Mouse (Mus musculus) midbrain, postnatal 0 days (tissue): Measurements from ENCODE around the gene Maml2. TPM values are rescaled to one million over a fixed set of nuclear protein-coding genes. Genes with fewer than 3 reads are reported as not detected.

Experiments used
- ATAC-seq: fragments of 200-750 bp; cut with Nextera tagmentation; 2 replicates; pipeline ENCODE4 v1.8.0; 2017; ENCODE audit warnings: moderate number of reproducible peaks, mild to moderate bottlenecking, moderate TSS enrichment, moderate library complexity; ENCODE audit not compliant: low FRiP score
- DNase-seq: peaks from one replicate; pipeline ENCODE4 v3.0.0-alpha.2; 2015; ENCODE audit warnings: low spot score
- H3K27ac ChIP-seq: fragments of 300-500 bp; sonication (generic); 2 replicates; pipeline ENCODE4 v1.5.1; 2014; ENCODE audit warnings: low read depth, mild to moderate bottlenecking, low read length, mixed read lengths
- H3K27me3 ChIP-seq: fragments of 300-500 bp; sonication (generic); 2 replicates; pipeline ENCODE4 v1.6.1; 2014; ENCODE audit warnings: low read length, control low read depth, mixed read lengths; ENCODE audit not compliant: insufficient read depth
- H3K36me3 ChIP-seq: fragments of 300-500 bp; sonication (generic); 2 replicates; pipeline ENCODE4 v1.6.1; 2014; ENCODE audit warnings: low read length, control low read depth, mixed read lengths; ENCODE audit not compliant: insufficient read depth
- H3K4me1 ChIP-seq: fragments of 300-500 bp; sonication (generic); 2 replicates; pipeline ENCODE4 v1.6.1; 2014; ENCODE audit warnings: mild to moderate bottlenecking, control low read depth, antibody characterized with exemption, low read length, mixed read lengths; ENCODE audit not compliant: insufficient read depth
- H3K4me2 ChIP-seq: fragments of 300-500 bp; sonication (generic); 2 replicates; pipeline ENCODE4 v1.6.1; 2014; ENCODE audit warnings: low read depth, mild to moderate bottlenecking, low read length, mixed read lengths; ENCODE audit not compliant: poor library complexity, severe bottlenecking
- H3K4me3 ChIP-seq: fragments of 300-500 bp; sonication (generic); 2 replicates; pipeline ENCODE4 v1.5.1; 2014; ENCODE audit warnings: low read depth, mild to moderate bottlenecking, low read length, moderate library complexity
- H3K9ac ChIP-seq: fragments of 300-500 bp; sonication (generic); replicated peaks from 2 replicates; pipeline ENCODE4 v1.6.1; 2014; ENCODE audit warnings: mild to moderate bottlenecking, low read length, moderate library complexity, mixed read lengths; ENCODE audit not compliant: poor library complexity, severe bottlenecking
- H3K9me3 ChIP-seq: fragments of 300-500 bp; sonication (generic); 2 replicates; pipeline ENCODE4 v1.6.1; 2016; ENCODE audit warnings: low read length, control low read depth
- CTCF ChIP-seq: IDR thresholded peaks from 2 replicates; pipeline ENCODE4 v1.5.1; 2016; ENCODE audit warnings: antibody characterized with exemption, mild to moderate bottlenecking
- WGBS: fragments of 180-500 bp; shearing (Covaris S2); extraction: QIAGEN DNeasy Blood & Tissue Kit; methylation state at CpG from one replicate; pipeline ENCODE4 v1.1.7; 2014; 5-methylcytosine and 5-hydroxymethylcytosine counted together
- polyA plus RNA-seq: library from polyadenylated mRNA; unstranded; fragments of >200 nt; fragmentation: Nextera tagmentation; extraction: Ambion mirVana; gene quantifications from 2 replicates; pipeline ENCODE4 v1.2.1, GENCODE M21; 2015
- total RNA-seq: library from RNA; depleted of rRNA; stranded (reverse); fragments of >200 nt; gene quantifications from 2 replicates; pipeline ENCODE4 v1.2.3, GENCODE M21; 2014; rRNA removed

Gene Maml2
- total RNA-seq (9.2 and 11.0 TPM in 2 replicates), polyA plus RNA-seq (9.1 TPM in 2 replicates)

DNA sequence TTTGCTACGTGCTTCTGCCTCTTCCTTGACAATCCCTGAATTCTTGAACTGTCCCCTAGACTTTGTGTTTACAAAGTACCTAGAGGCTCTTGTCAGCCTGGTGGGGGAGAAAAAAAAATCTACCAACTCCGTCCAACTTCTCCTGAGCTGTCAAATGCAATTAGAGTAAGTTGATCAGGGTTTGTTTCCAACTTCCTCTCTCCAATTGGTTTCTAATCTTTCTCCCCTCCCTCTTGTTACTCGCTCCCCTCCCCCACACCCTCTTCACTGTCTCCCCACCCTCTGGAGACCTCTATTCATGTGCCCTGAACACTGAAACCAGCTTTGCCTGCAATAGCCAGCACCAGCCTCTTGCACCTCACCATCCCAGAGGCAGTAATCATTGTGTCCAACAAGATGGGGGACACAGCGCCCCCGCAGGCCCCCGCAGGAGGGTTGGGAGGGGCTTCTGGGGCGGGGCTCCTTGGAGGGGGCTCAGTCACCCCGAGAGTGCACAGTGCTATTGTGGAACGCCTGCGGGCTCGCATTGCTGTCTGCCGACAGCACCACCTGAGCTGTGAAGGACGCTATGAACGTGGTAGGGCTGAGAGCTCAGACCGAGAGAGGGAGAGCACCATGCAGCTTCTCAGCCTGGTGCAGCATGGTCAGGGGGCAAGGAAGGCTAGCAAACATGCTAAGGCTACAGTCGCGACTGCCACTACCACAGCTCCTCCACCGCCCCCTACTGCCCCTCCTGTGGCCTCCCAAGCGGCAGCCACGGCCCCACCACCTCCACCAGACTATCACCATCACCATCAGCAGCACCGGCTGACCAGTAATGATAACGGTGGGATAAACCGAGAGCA, at the start of gene Maml2:
TSS of gene Maml2 (plus strand) at position 290 of the 845 bp plus-strand sequence.
- peak within 1 kb of the TSS; percentile 76 for H3K9ac ChIP-seq
- H3K9me3 ChIP-seq = no peaks in the 10 kb centered on the region
- H3K36me3 ChIP-seq = no peaks in the 10 kb centered on the region
- TF ChIP-seq CTCF = peak; percentile 47; the same call in 1 of the 2 replicates
- DNase-seq (peak; percentile 83), ATAC-seq (peak; percentile 81)
- peak within 1 kb of the TSS; percentile 62 for H3K4me3 ChIP-seq
- no peaks in the 10 kb centered on the region for H3K27me3 ChIP-seq
- H3K4me1 ChIP-seq = peaks cover 24% of the 10 kb centered on the region; the same call in 1 of the 2 replicates
- peak within 1 kb of the TSS; percentile 98 for H3K4me2 ChIP-seq
- under 1% methylated on average over 21 of the region's 23 CpGs for WGBS
- H3K27ac ChIP-seq = peak within 1 kb of the TSS; percentile 58

DNA sequence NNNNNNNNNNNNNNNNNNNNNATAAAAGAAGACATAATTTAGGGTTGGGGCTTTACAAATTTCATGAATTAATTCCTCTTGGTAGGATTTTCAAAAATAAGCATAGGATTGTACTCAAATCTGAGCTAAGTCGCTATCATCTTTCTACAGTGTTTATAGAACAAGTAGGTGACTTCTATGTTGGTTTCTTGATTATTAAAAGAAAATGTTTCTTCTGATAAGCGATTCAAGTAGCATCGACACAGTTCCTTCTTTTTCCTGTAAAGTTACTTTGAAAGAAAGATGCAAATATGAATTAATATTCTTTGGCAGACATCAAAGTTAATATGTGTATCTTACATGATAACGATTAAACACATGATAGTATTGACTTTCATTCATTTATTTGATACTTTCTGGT, 49.7 kb upstream of the Maml2 start:
- Histone ChIP-seq H3K36me3 (no peaks in the 10 kb centered on the region), H3K4me3 (no peak overlapping the region), H3K4me1 (peaks cover 16% of the 10 kb centered on the region; the same call in 1 of the 2 replicates), H3K9me3 (no peaks in the 10 kb centered on the region), H3K9ac (no peak overlapping the region), H3K27me3 (no peaks in the 10 kb centered on the region), H3K27ac (no peak overlapping the region), H3K4me2 (0 out of 2 replicates have a peak overlapping the region, but pooled peaks have one; percentile 75)
- DNase-seq = no peak
- 94% methylated on average over 4 of the region's 4 CpGs for WGBS
- TF ChIP-seq CTCF = no peak
- ATAC-seq = no peak

DNA sequence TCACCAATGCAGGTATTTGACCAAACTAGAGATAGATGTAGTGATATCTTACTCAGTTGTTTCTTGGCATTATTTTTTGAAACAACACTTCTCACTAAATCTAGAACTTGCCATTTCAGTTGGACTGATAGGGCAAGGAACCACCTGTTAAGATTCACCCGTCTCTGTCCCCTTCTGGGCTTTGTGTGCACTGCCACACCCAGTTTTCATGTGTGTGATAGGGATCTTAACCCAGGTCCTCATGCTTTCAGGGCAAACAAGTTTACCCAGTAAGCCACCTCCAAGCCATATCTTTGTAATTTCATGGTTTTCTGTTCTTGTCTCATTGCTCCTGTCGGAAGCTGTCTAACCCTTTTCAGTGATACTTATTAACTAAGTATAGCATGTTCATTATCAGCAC, 46.5 kb upstream of the Maml2 start:
- Histone ChIP-seq H3K27ac (no peak overlapping the region), H3K9me3 (no peaks in the 10 kb centered on the region), H3K9ac (no peak overlapping the region), H3K4me1 (peaks cover 5% of the 10 kb centered on the region; the same call in 1 of the 2 replicates), H3K4me3 (no peak overlapping the region), H3K27me3 (no peaks in the 10 kb centered on the region), H3K36me3 (no peaks in the 10 kb centered on the region), H3K4me2 (no peak overlapping the region)
- no peak for ATAC-seq
- DNase-seq = no peak
- TF ChIP-seq CTCF = no peak
- WGBS = 91% methylated on average over 2 of the region's 2 CpGs

DNA sequence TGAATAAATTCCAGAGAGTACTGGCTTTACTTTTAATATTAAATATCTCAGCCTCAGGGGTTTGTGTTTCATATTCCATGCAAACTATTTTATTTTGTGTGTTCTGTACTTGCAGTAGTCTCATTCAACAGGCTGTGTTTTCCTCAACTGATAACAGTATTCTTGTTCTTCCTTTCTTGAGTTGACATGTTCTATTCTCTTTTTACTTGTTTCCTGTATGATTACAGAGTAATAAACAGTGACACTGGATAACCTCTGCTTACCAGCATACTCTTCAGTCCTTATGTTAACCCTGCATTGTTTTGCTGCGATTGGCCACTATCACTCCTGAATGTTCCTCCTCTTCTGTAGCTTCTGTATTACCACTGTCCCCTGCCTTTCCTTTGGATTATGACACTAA, 41.0 kb upstream of the Maml2 start:
- Histone ChIP-seq H3K36me3 (no peaks in the 10 kb centered on the region), H3K9me3 (no peaks in the 10 kb centered on the region), H3K27ac (no peak overlapping the region), H3K4me1 (no peaks in the 10 kb centered on the region), H3K27me3 (no peaks in the 10 kb centered on the region), H3K4me2 (no peak overlapping the region), H3K4me3 (no peak overlapping the region), H3K9ac (no peak overlapping the region)
- 100% methylated on average over 1 of the region's 1 CpGs for WGBS
- DNase-seq (no peak), ATAC-seq (no peak)
- TF ChIP-seq CTCF = no peak

DNA sequence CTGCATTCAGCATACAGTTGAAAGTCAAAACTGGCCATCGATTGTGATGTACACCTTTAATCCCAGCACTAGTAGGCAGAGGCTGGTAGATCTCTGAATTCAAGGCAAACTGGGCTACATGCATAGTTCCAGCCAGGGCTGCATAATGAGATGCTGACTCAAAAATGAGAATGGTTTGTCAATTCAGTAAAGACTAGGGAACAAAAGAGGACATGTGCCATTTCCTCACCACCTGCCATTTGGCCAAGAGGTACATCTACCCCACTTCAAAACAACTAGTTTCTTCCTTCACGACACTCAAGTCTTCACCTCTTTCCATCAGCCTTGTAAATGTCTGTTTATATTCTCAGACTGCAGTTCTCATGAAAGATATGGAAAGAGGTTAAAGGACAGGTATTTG, 39.6 kb upstream of the Maml2 start:
- no peak overlapping the region for H3K4me2 ChIP-seq
- no peaks in the 10 kb centered on the region for H3K27me3 ChIP-seq
- TF ChIP-seq CTCF = no peak
- no peak overlapping the region for H3K9ac ChIP-seq
- WGBS = 94% methylated on average over 2 of the region's 2 CpGs
- no peak for DNase-seq
- no peaks in the 10 kb centered on the region for H3K9me3 ChIP-seq
- ATAC-seq = no peak
- no peak overlapping the region for H3K27ac ChIP-seq
- H3K4me3 ChIP-seq = no peak overlapping the region
- H3K36me3 ChIP-seq = no peaks in the 10 kb centered on the region
- no peaks in the 10 kb centered on the region for H3K4me1 ChIP-seq

DNA sequence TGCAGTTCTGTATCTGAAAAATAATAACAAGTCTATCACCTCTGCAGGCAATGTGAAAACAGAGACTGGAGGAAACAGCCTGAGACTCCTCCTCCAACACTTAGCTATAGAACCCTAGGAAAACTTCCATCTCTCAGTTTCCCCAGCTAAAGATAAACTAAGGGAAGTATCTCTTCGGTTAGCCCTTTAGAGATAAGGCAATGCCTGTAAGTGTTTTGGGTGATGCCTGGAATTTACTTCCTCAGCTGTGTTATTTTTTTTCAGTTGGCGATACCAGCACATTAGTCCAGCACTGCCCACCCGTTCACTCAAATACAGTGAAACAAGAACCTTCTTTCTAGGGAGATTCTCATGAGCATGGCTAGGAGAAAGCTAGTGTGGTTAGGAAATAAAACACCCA, 36.8 kb upstream of the Maml2 start:
- DNase-seq = no peak
- H3K27me3 ChIP-seq = no peaks in the 10 kb centered on the region
- ATAC-seq = no peak
- no peak overlapping the region for H3K4me2 ChIP-seq
- no peaks in the 10 kb centered on the region for H3K4me1 ChIP-seq
- no peak overlapping the region for H3K9ac ChIP-seq
- no peak overlapping the region for H3K4me3 ChIP-seq
- no peak for TF ChIP-seq CTCF
- H3K36me3 ChIP-seq = no peaks in the 10 kb centered on the region
- WGBS = 90% methylated on average over 3 of the region's 3 CpGs
- no peak overlapping the region for H3K27ac ChIP-seq
- H3K9me3 ChIP-seq = no peaks in the 10 kb centered on the region
